Mouse (Mus musculus): Measurements from ENCODE around the gene Gpatch2. TPM values are rescaled to one million over a fixed set of nuclear protein-coding genes. Genes with fewer than 3 reads are reported as not detected.

The Gpatch2 gene
- polyA plus RNA-seq, 1 experiment from 2014 or later = 11.9 TPM

- TF ChIP-seq EP300 (IDR thresholded peaks at IDR 0.05) (no peak), CTCF (IDR thresholded peaks at IDR 0.05) (no peak)
- no peaks in the 10 kb centered on the region for H3K36me3 ChIP-seq (ENCODE audit: insufficient read depth, low read length)
- H3K27ac ChIP-seq (ENCODE audit: low read length) = no peak overlapping the region
- no peaks in the 10 kb centered on the region for H3K27me3 ChIP-seq (replicated peaks; ENCODE audit: insufficient read depth, low read length)
- no peaks in the 10 kb centered on the region for H3K4me1 ChIP-seq (ENCODE audit: insufficient read depth, low read depth, low read length)
- H3K9ac ChIP-seq (replicated peaks; ENCODE audit: low read depth) = no peak overlapping the region
- H3K4me2 ChIP-seq (replicated peaks; ENCODE audit: low read depth, low read length) = no peak overlapping the region
- H3K9me3 ChIP-seq (ENCODE audit: low read length) = no peaks in the 10 kb centered on the region
- no peak overlapping the region for H3K4me3 ChIP-seq (ENCODE audit: low read depth, low read length)
- WGBS = 67% methylated on average over 10 of the region's 10 CpGs
- DNase-seq (ENCODE audit: low spot score) (peak; percentile 60), ATAC-seq (peak; percentile 81)
Observed at GRCm38 (mm10) chr1:187270318-187271247, 55.3 kb downstream of the Gpatch2 start.

DNA sequence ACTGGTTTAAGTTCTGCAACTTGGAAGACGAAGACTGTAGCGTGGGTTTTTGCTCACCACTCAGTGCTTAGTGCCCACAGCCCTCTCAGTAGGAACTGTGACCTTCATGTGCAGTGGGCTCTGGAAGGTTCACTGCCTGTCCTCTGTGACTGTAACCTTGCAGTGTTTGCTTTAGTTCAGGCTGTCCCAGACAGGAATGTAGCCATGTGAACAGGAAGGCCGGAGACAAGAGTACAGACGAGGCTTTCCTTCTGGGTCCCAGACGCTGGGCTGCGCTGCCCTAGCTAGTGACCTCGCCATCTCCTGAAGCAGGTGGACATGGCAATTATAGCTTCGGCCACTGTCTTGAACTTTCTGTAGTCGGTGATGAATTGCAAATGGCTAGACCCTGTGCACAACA lies 62.0 kb downstream of the Gpatch2 start:
- no peaks in the 10 kb centered on the region for H3K27me3 ChIP-seq (replicated peaks; ENCODE audit: insufficient read depth, low read length)
- no peak overlapping the region for H3K27ac ChIP-seq (ENCODE audit: low read length)
- 53% methylated on average over 9 of the region's 9 CpGs for WGBS
- no peak overlapping the region for H3K9ac ChIP-seq (replicated peaks; ENCODE audit: low read depth)
- H3K36me3 ChIP-seq (ENCODE audit: insufficient read depth, low read length) = no peaks in the 10 kb centered on the region
- DNase-seq (ENCODE audit: low spot score) = no peak
- no peaks in the 10 kb centered on the region for H3K4me1 ChIP-seq (ENCODE audit: insufficient read depth, low read depth, low read length)
- H3K4me3 ChIP-seq (ENCODE audit: low read depth, low read length) = no peak overlapping the region
- no peaks in the 10 kb centered on the region for H3K9me3 ChIP-seq (ENCODE audit: low read length)
- TF ChIP-seq CTCF (IDR thresholded peaks at IDR 0.05) (no peak), EP300 (IDR thresholded peaks at IDR 0.05) (no peak)
- no peak for ATAC-seq
- H3K4me2 ChIP-seq (replicated peaks; ENCODE audit: low read depth, low read length) = no peak overlapping the region

DNA sequence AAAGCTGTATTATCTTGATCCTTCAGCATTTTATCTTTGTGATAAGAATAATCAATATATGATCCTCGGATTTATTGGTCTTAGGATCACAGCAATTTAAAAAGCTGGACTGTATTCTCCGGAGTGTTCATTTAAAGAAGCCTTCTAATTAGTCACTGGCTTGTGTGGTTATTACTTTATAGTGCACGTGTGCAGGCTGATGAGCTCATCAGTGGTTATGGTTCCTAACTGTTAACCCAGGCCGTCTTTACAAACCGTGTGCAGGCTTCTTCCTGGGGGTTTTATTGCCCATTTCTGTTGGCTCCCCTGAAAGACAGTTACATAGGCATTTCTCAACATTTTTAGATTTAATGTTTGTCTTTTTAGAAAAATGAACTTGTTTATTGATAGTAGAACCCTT lies 63.2 kb downstream of the Gpatch2 start:
- TF ChIP-seq EP300 (IDR thresholded peaks at IDR 0.05) (no peak), CTCF (IDR thresholded peaks at IDR 0.05) (no peak)
- H3K9me3 ChIP-seq (ENCODE audit: low read length) = no peaks in the 10 kb centered on the region
- H3K27ac ChIP-seq (ENCODE audit: low read length) = no peak overlapping the region
- WGBS = 79% methylated on average over 5 of the region's 5 CpGs
- no peak overlapping the region for H3K4me2 ChIP-seq (replicated peaks; ENCODE audit: low read depth, low read length)
- DNase-seq (ENCODE audit: low spot score) (no peak), ATAC-seq (no peak)
- H3K4me1 ChIP-seq (ENCODE audit: insufficient read depth, low read depth, low read length) = peaks cover 3% of the 10 kb centered on the region; the same call in 1 of the 2 replicates
- no peaks in the 10 kb centered on the region for H3K36me3 ChIP-seq (ENCODE audit: insufficient read depth, low read length)
- H3K9ac ChIP-seq (replicated peaks; ENCODE audit: low read depth) = no peak overlapping the region
- no peaks in the 10 kb centered on the region for H3K27me3 ChIP-seq (replicated peaks; ENCODE audit: insufficient read depth, low read length)
- H3K4me3 ChIP-seq (ENCODE audit: low read depth, low read length) = no peak overlapping the region

DNA sequence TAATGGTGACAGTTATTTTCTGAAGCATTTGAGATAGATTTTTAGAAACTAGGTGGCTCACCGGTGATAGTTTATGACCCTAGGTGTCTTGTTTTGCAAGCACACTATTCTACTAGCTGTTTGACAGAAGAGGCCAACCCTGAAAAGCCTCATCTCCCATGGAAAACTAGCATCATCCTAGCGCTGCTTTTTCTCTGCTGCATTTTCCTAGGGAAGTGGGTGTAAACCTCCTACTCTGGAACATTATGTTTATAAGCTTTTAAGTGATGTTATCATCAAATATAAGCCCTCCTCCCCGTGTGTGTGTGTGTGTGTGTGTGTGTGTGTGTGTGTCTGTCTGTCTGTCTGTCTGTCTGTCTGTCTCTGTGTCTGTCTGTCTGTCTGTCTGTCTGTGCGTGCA lies 64.5 kb downstream of the Gpatch2 start:
- H3K27ac ChIP-seq (ENCODE audit: low read length) = no peak overlapping the region
- H3K9me3 ChIP-seq (ENCODE audit: low read length) = no peaks in the 10 kb centered on the region
- no peak for DNase-seq (ENCODE audit: low spot score)
- no peak overlapping the region for H3K9ac ChIP-seq (replicated peaks; ENCODE audit: low read depth)
- no peak overlapping the region for H3K4me2 ChIP-seq (replicated peaks; ENCODE audit: low read depth, low read length)
- H3K4me1 ChIP-seq (ENCODE audit: insufficient read depth, low read depth, low read length) = peaks cover 3% of the 10 kb centered on the region; the same call in 1 of the 2 replicates
- TF ChIP-seq EP300 (IDR thresholded peaks at IDR 0.05) (no peak), CTCF (IDR thresholded peaks at IDR 0.05) (no peak)
- ATAC-seq = no peak
- no peaks in the 10 kb centered on the region for H3K27me3 ChIP-seq (replicated peaks; ENCODE audit: insufficient read depth, low read length)
- no peaks in the 10 kb centered on the region for H3K36me3 ChIP-seq (ENCODE audit: insufficient read depth, low read length)
- 77% methylated on average over 4 of the region's 4 CpGs for WGBS
- H3K4me3 ChIP-seq (ENCODE audit: low read depth, low read length) = no peak overlapping the region

GRCm38 (mm10) chr1:187282321-187282720 lies 67.0 kb downstream of the Gpatch2 start:
- Histone ChIP-seq H3K4me3 (ENCODE audit: low read depth, low read length) (no peak overlapping the region), H3K9me3 (ENCODE audit: low read length) (no peaks in the 10 kb centered on the region), H3K27ac (ENCODE audit: low read length) (no peak overlapping the region), H3K4me2 (replicated peaks; ENCODE audit: low read depth, low read length) (no peak overlapping the region), H3K9ac (replicated peaks; ENCODE audit: low read depth) (no peak overlapping the region), H3K27me3 (replicated peaks; ENCODE audit: insufficient read depth, low read length) (no peaks in the 10 kb centered on the region), H3K4me1 (ENCODE audit: insufficient read depth, low read depth, low read length) (peaks cover 3% of the 10 kb centered on the region; the same call in 1 of the 2 replicates), H3K36me3 (ENCODE audit: insufficient read depth, low read length) (no peaks in the 10 kb centered on the region)
- DNase-seq (ENCODE audit: low spot score) (no peak), ATAC-seq (no peak)
- TF ChIP-seq EP300 (IDR thresholded peaks at IDR 0.05) (no peak), CTCF (IDR thresholded peaks at IDR 0.05) (no peak)
- WGBS = 86% methylated on average over 3 of the region's 3 CpGs

GRCm38 (mm10) chr1:187282804-187283203 lies 67.5 kb downstream of the Gpatch2 start:
- ATAC-seq (no peak), DNase-seq (ENCODE audit: low spot score) (peak; percentile 59)
- no peak overlapping the region for H3K4me3 ChIP-seq (ENCODE audit: low read depth, low read length)
- H3K36me3 ChIP-seq (ENCODE audit: insufficient read depth, low read length) = no peaks in the 10 kb centered on the region
- H3K9me3 ChIP-seq (ENCODE audit: low read length) = no peaks in the 10 kb centered on the region
- no peak for TF ChIP-seq EP300 (IDR thresholded peaks at IDR 0.05)
- TF ChIP-seq CTCF (IDR thresholded peaks at IDR 0.05) = no peak
- no peak overlapping the region for H3K27ac ChIP-seq (ENCODE audit: low read length)
- H3K27me3 ChIP-seq (replicated peaks; ENCODE audit: insufficient read depth, low read length) = no peaks in the 10 kb centered on the region
- H3K9ac ChIP-seq (replicated peaks; ENCODE audit: low read depth) = no peak overlapping the region
- peaks cover 3% of the 10 kb centered on the region; the same call in 1 of the 2 replicates for H3K4me1 ChIP-seq (ENCODE audit: insufficient read depth, low read depth, low read length)
- H3K4me2 ChIP-seq (replicated peaks; ENCODE audit: low read depth, low read length) = no peak overlapping the region
- 62% methylated on average over 6 of the region's 6 CpGs for WGBS
